Mouse (Mus musculus) erythroblast, embryonic 14.5 days (primary cell): ENCODE measurements around the gene Homer2.

Experiments
- GATA1 ChIP-seq: IDR thresholded peaks from 2 replicates; pipeline ENCODE4 v1.6.1; 2012; ENCODE audit warnings: low read length, inconsistent platforms, mixed read lengths
- TAL1 ChIP-seq: IDR thresholded peaks from 3 replicates; pipeline ENCODE4 v1.6.1; 2012; ENCODE audit warnings: low read length, inconsistent platforms, mixed read lengths

GRCm38 (mm10) chr7:81708165-81708564 lies 838 bp upstream of the Homer2 start:
- TF ChIP-seq GATA1 (no peak), TAL1 (no peak)
